Mouse (Mus musculus) C2C12 (cell line): ENCODE results near the gene Fam149a.

ENCODE experiments used
- CTCF ChIP-seq: IDR thresholded peaks from one replicate; pipeline ENCODE4 v1.5.1; 2011; ENCODE audit not compliant: control insufficient read depth, insufficient read depth, insufficient read length
- MAX ChIP-seq: IDR thresholded peaks from one replicate; pipeline ENCODE4 v1.6.1; 2011; ENCODE audit warnings: mild to moderate bottlenecking, control low read depth

DNA sequence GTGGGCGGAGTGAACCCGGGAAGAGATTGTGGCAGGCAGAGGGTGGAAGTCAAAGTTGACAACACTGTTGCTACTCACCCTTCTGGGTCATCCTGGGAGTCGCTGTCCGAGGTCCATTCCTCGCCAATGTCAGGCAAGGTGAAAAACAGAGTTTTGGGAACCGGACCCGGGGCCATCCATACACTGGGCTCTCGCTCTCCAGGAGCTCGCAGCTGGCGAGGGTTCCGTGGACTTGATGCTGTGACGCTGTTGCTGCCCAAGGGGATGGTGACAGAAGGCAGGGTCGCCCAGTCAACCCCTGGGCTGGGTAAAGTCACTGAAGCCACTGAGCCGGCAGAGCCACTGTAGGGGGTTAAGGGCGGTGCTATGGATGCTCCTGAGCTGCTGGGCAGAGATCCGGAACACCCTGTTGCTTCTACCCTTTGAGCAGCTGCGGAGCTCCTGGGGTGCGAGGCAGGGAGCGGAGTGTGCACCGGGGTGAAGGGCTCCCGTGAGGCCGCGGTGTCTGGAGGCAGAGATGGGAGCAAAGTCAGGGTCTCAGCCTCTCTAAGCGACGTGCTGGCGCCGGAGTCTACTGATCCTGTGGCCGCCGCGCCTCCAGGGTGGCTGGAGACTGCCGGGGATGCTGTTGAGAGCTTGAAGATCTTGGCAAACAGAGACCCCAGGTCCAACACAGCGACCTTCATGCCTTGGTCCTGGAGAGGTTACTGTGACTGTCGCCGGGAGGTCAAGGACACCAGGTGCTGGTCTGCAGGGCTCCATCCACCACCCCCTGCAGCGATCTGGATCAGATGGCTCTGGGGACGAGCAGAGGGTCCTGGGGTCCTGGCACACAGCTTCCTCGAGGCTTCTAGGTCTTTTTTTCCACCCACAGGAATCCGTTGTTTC, 772 bp downstream of the Fam149a start:
- TF ChIP-seq CTCF (no peak), MAX (no peak)
